Mouse (Mus musculus): ENCODE measurements around the gene Ikbke. TPM values are rescaled to one million over a fixed set of nuclear protein-coding genes. Genes with fewer than 3 reads are reported as not detected.
A peak's percentile ranks its signal among the peaks of the same experiment; 100 is the strongest.

The Ikbke gene
- polyA plus RNA-seq, 1 experiment from 2014 or later, result 21.3 TPM

- ChIA-PET CTCF (interaction anchor here (2.0 to 9.1 kb wide), 2 partner anchors 36 to 59 kb away, joined by 4 to 79 read pairs; no protein-coding TSS in a partner anchor), POLR2A (interaction anchor here (0.6 to 1.6 kb wide), 2 partner anchors 34 to 55 kb away, joined by 3 to 5 read pairs; no protein-coding TSS in a partner anchor)
- no peaks in the 10 kb centered on the region for H3K27me3 ChIP-seq
- no peak for TF ChIP-seq CTCF (IDR thresholded peaks at IDR 0.05)
- ATAC-seq (no peak), DNase-seq (ENCODE audit: low read depth, low spot score) (no peak)
- in situ Hi-C loops (cut with MboI; ENCODE audit: low pct_unique_long_range_greater_than_20kb), result no loop called here
These were observed 36.5 kb downstream of the Ikbke start for GRCm38 (mm10) chr1:131242956-131243355.

- no peaks in the 10 kb centered on the region for H3K27me3 ChIP-seq
- TF ChIP-seq CTCF (IDR thresholded peaks at IDR 0.05), result no peak
- POLR2A ChIA-PET, result interaction anchor here (0.6 to 0.9 kb wide), 2 partner anchors 26 to 121 kb away, joined by 3 read pairs; no protein-coding TSS in a partner anchor
- ATAC-seq (peak; percentile 15), DNase-seq (ENCODE audit: low read depth, low spot score) (no peak)
- CTCF ChIA-PET, result interaction anchor here (0.8 to 1.5 kb wide), 6 partner anchors 12 to 124 kb away, joined by 3 read pairs; no protein-coding TSS in a partner anchor
- in situ Hi-C loops (cut with MboI; ENCODE audit: low pct_unique_long_range_greater_than_20kb), result no loop called here
These were observed 39.7 kb downstream of the Ikbke start for GRCm38 (mm10) chr1:131239576-131240193.

- TF ChIP-seq CTCF (IDR thresholded peaks at IDR 0.05), result no peak
- no peaks in the 10 kb centered on the region for H3K27me3 ChIP-seq
- CTCF ChIA-PET, result interaction anchor here (0.8 to 1.5 kb wide), 5 partner anchors 13 to 45 kb away, joined by 3 read pairs; no protein-coding TSS in a partner anchor
- DNase-seq (ENCODE audit: low read depth, low spot score), result peak; percentile 82
- in situ Hi-C loops (cut with MboI; ENCODE audit: low pct_unique_long_range_greater_than_20kb), result no loop called here
- ATAC-seq, result peak; percentile 81
- POLR2A ChIA-PET, result interaction anchor here (0.6 to 1.6 kb wide), 3 partner anchors 18 to 501 kb away, joined by 3 to 9 read pairs (median 3); no protein-coding TSS in a partner anchor
These were observed 40.5 kb downstream of the Ikbke start for GRCm38 (mm10) chr1:131238931-131239381.

- ATAC-seq (no peak), DNase-seq (ENCODE audit: low read depth, low spot score) (no peak)
- POLR2A ChIA-PET, result no interaction called here
- CTCF ChIA-PET, result interaction anchor here (1.1 to 2.7 kb wide), 2 partner anchors 10 to 11 kb away, joined by 4 to 11 read pairs; partner anchors contain the start of gene Rassf5
- TF ChIP-seq CTCF (IDR thresholded peaks at IDR 0.05), result no peak
- H3K27me3 ChIP-seq, result no peaks in the 10 kb centered on the region
- in situ Hi-C loops (cut with MboI; ENCODE audit: low pct_unique_long_range_greater_than_20kb), result no loop called here
These were observed 43.3 kb downstream of the Ikbke start for GRCm38 (mm10) chr1:131236077-131236476.

GRCm38 (mm10) chr1:131233527-131233926, 45.9 kb downstream of the Ikbke start:
- in situ Hi-C loops (cut with MboI; ENCODE audit: low pct_unique_long_range_greater_than_20kb), result no loop called here
- ATAC-seq (no peak), DNase-seq (ENCODE audit: low read depth, low spot score) (no peak)
- ChIA-PET POLR2A (interaction anchor here (0.5 to 1.7 kb wide), 2 partner anchors 11 to 98 kb away, joined by 3 to 4 read pairs; partner anchors contain the start of gene Rassf5), CTCF (interaction anchor here (0.5 to 2.7 kb wide), 4 partner anchors 9 to 62 kb away, joined by 3 to 11 read pairs (median 6); no protein-coding TSS in a partner anchor)
- no peak for TF ChIP-seq CTCF (IDR thresholded peaks at IDR 0.05)
- H3K27me3 ChIP-seq, result no peaks in the 10 kb centered on the region

GRCm38 (mm10) chr1:131228659-131229058, 50.7 kb downstream of the Ikbke start:
- POLR2A ChIA-PET, result no interaction called here
- TF ChIP-seq CTCF (IDR thresholded peaks at IDR 0.05), result no peak
- ATAC-seq (no peak), DNase-seq (ENCODE audit: low read depth, low spot score) (no peak)
- in situ Hi-C loops (cut with MboI; ENCODE audit: low pct_unique_long_range_greater_than_20kb), result no loop called here
- CTCF ChIA-PET, result interaction anchor here (1.3 kb wide), 1 partner anchor 9 kb away, joined by 4 read pairs; no protein-coding TSS in a partner anchor
- H3K27me3 ChIP-seq, result no peaks in the 10 kb centered on the region

GRCm38 (mm10) chr1:131228225-131228624, 51.2 kb downstream of the Ikbke start:
- ATAC-seq (no peak), DNase-seq (ENCODE audit: low read depth, low spot score) (no peak)
- POLR2A ChIA-PET, result no interaction called here
- CTCF ChIA-PET, result interaction anchor here (1.2 to 1.3 kb wide), 2 partner anchors 10 to 46 kb away, joined by 4 to 6 read pairs; no protein-coding TSS in a partner anchor
- TF ChIP-seq CTCF (IDR thresholded peaks at IDR 0.05), result no peak
- in situ Hi-C loops (cut with MboI; ENCODE audit: low pct_unique_long_range_greater_than_20kb), result no loop called here
- H3K27me3 ChIP-seq, result no peaks in the 10 kb centered on the region

- ChIA-PET POLR2A (interaction anchor here (0.7 kb wide), 2 partner anchors 10 to 65 kb away, joined by 3 read pairs; no protein-coding TSS in a partner anchor), CTCF (interaction anchor here (1.0 to 1.7 kb wide), 4 partner anchors 10 to 43 kb away, joined by 3 to 11 read pairs (median 4); no protein-coding TSS in a partner anchor)
- H3K27me3 ChIP-seq, result no peaks in the 10 kb centered on the region
- DNase-seq (ENCODE audit: low read depth, low spot score) (no peak), ATAC-seq (peak; percentile 77)
- in situ Hi-C loops (cut with MboI; ENCODE audit: low pct_unique_long_range_greater_than_20kb), result no loop called here
- TF ChIP-seq CTCF (IDR thresholded peaks at IDR 0.05), result no peak
These were observed 54.4 kb downstream of the Ikbke start for GRCm38 (mm10) chr1:131224848-131225471.

- in situ Hi-C loops (cut with MboI; ENCODE audit: low pct_unique_long_range_greater_than_20kb), result no loop called here
- CTCF ChIA-PET, result interaction anchor here (1.0 to 3.1 kb wide), 2 partner anchors 12 to 16 kb away, joined by 3 to 18 read pairs; no protein-coding TSS in a partner anchor
- no peak for TF ChIP-seq CTCF (IDR thresholded peaks at IDR 0.05)
- POLR2A ChIA-PET, result no interaction called here
- DNase-seq (ENCODE audit: low read depth, low spot score), result no peak
- no peak for ATAC-seq
- no peaks in the 10 kb centered on the region for H3K27me3 ChIP-seq
These were observed 56.1 kb downstream of the Ikbke start for GRCm38 (mm10) chr1:131223345-131223744.

- DNase-seq (ENCODE audit: low read depth, low spot score), result no peak
- in situ Hi-C loops (cut with MboI; ENCODE audit: low pct_unique_long_range_greater_than_20kb), result no loop called here
- ATAC-seq, result no peak
- TF ChIP-seq CTCF (IDR thresholded peaks at IDR 0.05), result no peak
- CTCF ChIA-PET, result interaction anchor here (1.0 to 3.1 kb wide), 4 partner anchors 11 to 24 kb away, joined by 3 to 18 read pairs (median 10); partner anchors contain the start of gene Rassf5
- POLR2A ChIA-PET, result interaction anchor here (1.2 kb wide), 1 partner anchor 24 kb away, joined by 3 read pairs; the partner anchor contains the start of gene Rassf5
- no peaks in the 10 kb centered on the region for H3K27me3 ChIP-seq
These were observed 57.4 kb downstream of the Ikbke start for GRCm38 (mm10) chr1:131221822-131222590.

Measured in Patski (cell line).